Mouse (Mus musculus): Measurements from ENCODE around the gene Pde8a. TPM values are rescaled to one million over a fixed set of nuclear protein-coding genes. Genes with fewer than 3 reads are reported as not detected.

Pde8a gene
- polyA plus RNA-seq, 1 experiment from 2014 or later, result 3.5 TPM

DNA sequence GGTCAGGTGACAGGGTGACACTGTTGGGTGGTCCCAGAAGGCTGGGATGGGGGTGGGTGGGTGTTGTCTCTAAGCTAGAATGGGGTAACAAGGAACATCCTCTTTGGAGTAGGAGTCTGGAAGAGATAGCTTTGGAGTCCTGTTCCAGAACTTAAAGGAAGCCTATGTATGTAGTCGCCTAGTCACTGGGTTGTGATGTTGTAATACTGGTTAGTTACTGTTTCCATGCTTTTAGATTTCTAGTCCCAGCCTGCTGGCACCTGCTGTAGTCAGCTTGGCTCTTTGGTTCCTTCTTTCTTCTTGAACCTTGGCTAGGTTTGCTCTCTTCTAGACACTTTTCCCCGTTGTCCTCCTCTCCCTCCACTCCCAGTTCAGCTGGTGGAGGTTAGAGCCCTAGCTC is 21.7 kb downstream of the Pde8a start:
- DNase-seq (ENCODE audit: low spot score), result no peak
- 71% methylated on average over 2 of the region's 2 CpGs for WGBS
- ATAC-seq (ENCODE audit: insufficient number of reproducible peaks, low FRiP score, low TSS enrichment, low read depth), result no peak
- no peak overlapping the region for H3K4me2 ChIP-seq (ENCODE audit: low read depth, severe bottlenecking)
- H3K4me3 ChIP-seq (ENCODE audit: low read depth, low read length), result no peak overlapping the region
- no peaks in the 10 kb centered on the region for H3K36me3 ChIP-seq (ENCODE audit: control insufficient read depth, insufficient read depth, low read length)
- no peaks in the 10 kb centered on the region for H3K9me3 ChIP-seq (ENCODE audit: control insufficient read depth, low read length)
- no peaks in the 10 kb centered on the region for H3K27me3 ChIP-seq (ENCODE audit: control insufficient read depth, insufficient read depth, low read length)
- H3K27ac ChIP-seq (replicated peaks; ENCODE audit: low read depth, low read length), result no peak overlapping the region
- H3K9ac ChIP-seq (ENCODE audit: low read length), result no peak overlapping the region
- H3K4me1 ChIP-seq (ENCODE audit: control insufficient read depth, insufficient read depth, low read length), result no peaks in the 10 kb centered on the region

- Histone ChIP-seq H3K4me2 (ENCODE audit: low read depth, severe bottlenecking) (no peak overlapping the region), H3K4me1 (ENCODE audit: control insufficient read depth, insufficient read depth, low read length) (no peaks in the 10 kb centered on the region), H3K9ac (ENCODE audit: low read length) (no peak overlapping the region), H3K4me3 (ENCODE audit: low read depth, low read length) (no peak overlapping the region), H3K27me3 (ENCODE audit: control insufficient read depth, insufficient read depth, low read length) (no peaks in the 10 kb centered on the region), H3K27ac (replicated peaks; ENCODE audit: low read depth, low read length) (no peak overlapping the region), H3K36me3 (ENCODE audit: control insufficient read depth, insufficient read depth, low read length) (no peaks in the 10 kb centered on the region), H3K9me3 (ENCODE audit: control insufficient read depth, low read length) (no peaks in the 10 kb centered on the region)
- ATAC-seq (ENCODE audit: insufficient number of reproducible peaks, low FRiP score, low TSS enrichment, low read depth) (no peak), DNase-seq (ENCODE audit: low spot score) (no peak)
- WGBS, result 72% methylated on average over 4 of the region's 4 CpGs
Observed at GRCm38 (mm10) chr7:81235600-81236223, 22.3 kb downstream of the Pde8a start.

DNA sequence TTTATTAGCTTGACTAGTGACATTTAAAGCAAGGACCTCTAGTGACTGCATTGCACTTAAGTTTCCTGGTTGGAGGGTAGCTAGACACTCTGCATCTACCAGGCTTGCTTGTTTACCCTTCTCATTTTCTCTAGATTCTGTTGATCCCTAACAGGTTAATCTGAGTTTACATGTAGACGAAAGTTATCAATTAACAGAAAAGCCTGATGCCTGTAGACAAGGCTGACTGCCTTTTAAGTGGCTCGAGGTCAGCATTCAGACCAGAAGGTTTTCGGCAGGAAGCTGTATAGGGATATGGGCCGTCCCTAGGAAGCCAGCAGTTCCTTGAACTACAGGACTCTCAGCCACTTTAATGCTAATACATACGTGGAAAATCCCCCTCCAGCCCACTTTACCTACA is 30.0 kb downstream of the Pde8a start:
- no peaks in the 10 kb centered on the region for H3K4me1 ChIP-seq (ENCODE audit: control insufficient read depth, insufficient read depth, low read length)
- H3K36me3 ChIP-seq (ENCODE audit: control insufficient read depth, insufficient read depth, low read length), result no peaks in the 10 kb centered on the region
- DNase-seq (ENCODE audit: low spot score) (no peak), ATAC-seq (ENCODE audit: insufficient number of reproducible peaks, low FRiP score, low TSS enrichment, low read depth) (no peak)
- no peaks in the 10 kb centered on the region for H3K9me3 ChIP-seq (ENCODE audit: control insufficient read depth, low read length)
- H3K27me3 ChIP-seq (ENCODE audit: control insufficient read depth, insufficient read depth, low read length), result no peaks in the 10 kb centered on the region
- H3K4me3 ChIP-seq (ENCODE audit: low read depth, low read length), result no peak overlapping the region
- H3K9ac ChIP-seq (ENCODE audit: low read length), result no peak overlapping the region
- no peak overlapping the region for H3K4me2 ChIP-seq (ENCODE audit: low read depth, severe bottlenecking)
- no peak overlapping the region for H3K27ac ChIP-seq (replicated peaks; ENCODE audit: low read depth, low read length)
- 69% methylated on average over 5 of the region's 5 CpGs for WGBS

- Histone ChIP-seq H3K4me3 (ENCODE audit: low read depth, low read length) (no peak overlapping the region), H3K4me1 (ENCODE audit: control insufficient read depth, insufficient read depth, low read length) (no peaks in the 10 kb centered on the region), H3K9ac (ENCODE audit: low read length) (no peak overlapping the region), H3K4me2 (ENCODE audit: low read depth, severe bottlenecking) (no peak overlapping the region), H3K36me3 (ENCODE audit: control insufficient read depth, insufficient read depth, low read length) (no peaks in the 10 kb centered on the region), H3K27me3 (ENCODE audit: control insufficient read depth, insufficient read depth, low read length) (no peaks in the 10 kb centered on the region), H3K27ac (replicated peaks; ENCODE audit: low read depth, low read length) (no peak overlapping the region), H3K9me3 (ENCODE audit: control insufficient read depth, low read length) (no peaks in the 10 kb centered on the region)
- ATAC-seq (ENCODE audit: insufficient number of reproducible peaks, low FRiP score, low TSS enrichment, low read depth) (no peak), DNase-seq (ENCODE audit: low spot score) (no peak)
- WGBS, result 93% methylated on average over 3 of the region's 3 CpGs
Observed at GRCm38 (mm10) chr7:81249854-81250279, 36.5 kb downstream of the Pde8a start.

- Histone ChIP-seq H3K4me2 (ENCODE audit: low read depth, severe bottlenecking) (no peak overlapping the region), H3K27me3 (ENCODE audit: control insufficient read depth, insufficient read depth, low read length) (no peaks in the 10 kb centered on the region), H3K9me3 (ENCODE audit: control insufficient read depth, low read length) (no peaks in the 10 kb centered on the region), H3K27ac (replicated peaks; ENCODE audit: low read depth, low read length) (no peak overlapping the region), H3K4me1 (ENCODE audit: control insufficient read depth, insufficient read depth, low read length) (no peaks in the 10 kb centered on the region), H3K4me3 (ENCODE audit: low read depth, low read length) (no peak overlapping the region), H3K36me3 (ENCODE audit: control insufficient read depth, insufficient read depth, low read length) (no peaks in the 10 kb centered on the region), H3K9ac (ENCODE audit: low read length) (no peak overlapping the region)
- no peak for ATAC-seq (ENCODE audit: insufficient number of reproducible peaks, low FRiP score, low TSS enrichment, low read depth)
- WGBS, result 82% methylated on average over 6 of the region's 6 CpGs
- no peak for DNase-seq (ENCODE audit: low spot score)
Observed at GRCm38 (mm10) chr7:81250601-81251000, 37.2 kb downstream of the Pde8a start.

- WGBS, result 96% methylated on average over 2 of the region's 2 CpGs
- Histone ChIP-seq H3K27ac (replicated peaks; ENCODE audit: low read depth, low read length) (no peak overlapping the region), H3K4me3 (ENCODE audit: low read depth, low read length) (no peak overlapping the region), H3K4me1 (ENCODE audit: control insufficient read depth, insufficient read depth, low read length) (no peaks in the 10 kb centered on the region), H3K36me3 (ENCODE audit: control insufficient read depth, insufficient read depth, low read length) (no peaks in the 10 kb centered on the region), H3K9ac (ENCODE audit: low read length) (no peak overlapping the region), H3K27me3 (ENCODE audit: control insufficient read depth, insufficient read depth, low read length) (no peaks in the 10 kb centered on the region), H3K9me3 (ENCODE audit: control insufficient read depth, low read length) (no peaks in the 10 kb centered on the region), H3K4me2 (ENCODE audit: low read depth, severe bottlenecking) (no peak overlapping the region)
- no peak for DNase-seq (ENCODE audit: low spot score)
- ATAC-seq (ENCODE audit: insufficient number of reproducible peaks, low FRiP score, low TSS enrichment, low read depth), result no peak
Observed at GRCm38 (mm10) chr7:81251521-81251920, 38.1 kb downstream of the Pde8a start.

- Histone ChIP-seq H3K4me2 (ENCODE audit: low read depth, severe bottlenecking) (no peak overlapping the region), H3K27ac (replicated peaks; ENCODE audit: low read depth, low read length) (no peak overlapping the region), H3K4me1 (ENCODE audit: control insufficient read depth, insufficient read depth, low read length) (no peaks in the 10 kb centered on the region), H3K9ac (ENCODE audit: low read length) (no peak overlapping the region), H3K27me3 (ENCODE audit: control insufficient read depth, insufficient read depth, low read length) (no peaks in the 10 kb centered on the region), H3K4me3 (ENCODE audit: low read depth, low read length) (no peak overlapping the region), H3K36me3 (ENCODE audit: control insufficient read depth, insufficient read depth, low read length) (no peaks in the 10 kb centered on the region), H3K9me3 (ENCODE audit: control insufficient read depth, low read length) (no peaks in the 10 kb centered on the region)
- WGBS, result 84% methylated on average over 11 of the region's 11 CpGs
- DNase-seq (ENCODE audit: low spot score), result no peak
- ATAC-seq (ENCODE audit: insufficient number of reproducible peaks, low FRiP score, low TSS enrichment, low read depth), result no peak
Observed at GRCm38 (mm10) chr7:81253317-81253716, 39.9 kb downstream of the Pde8a start.

DNA sequence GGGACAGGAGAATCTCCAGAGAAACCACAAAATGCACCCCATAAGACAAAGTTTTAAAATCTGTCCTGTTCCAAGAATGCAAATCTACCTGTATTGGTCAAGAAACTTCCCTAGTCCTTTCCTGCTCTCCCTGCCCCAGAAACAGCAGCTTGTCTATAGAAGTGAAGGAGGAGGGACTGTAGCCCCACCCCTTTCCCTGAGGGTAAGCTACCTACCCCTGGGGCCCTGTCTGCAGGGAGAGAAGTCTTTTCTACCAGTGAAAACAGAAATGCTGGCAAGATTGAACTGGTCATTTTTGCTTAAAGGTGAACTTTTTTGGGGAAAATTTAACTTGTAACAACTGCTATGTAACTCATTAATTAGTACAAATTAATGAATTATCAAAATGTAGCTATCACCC is 41.2 kb downstream of the Pde8a start:
- ATAC-seq (ENCODE audit: insufficient number of reproducible peaks, low FRiP score, low TSS enrichment, low read depth) (no peak), DNase-seq (ENCODE audit: low spot score) (no peak)
- Histone ChIP-seq H3K27ac (replicated peaks; ENCODE audit: low read depth, low read length) (no peak overlapping the region), H3K9me3 (ENCODE audit: control insufficient read depth, low read length) (no peaks in the 10 kb centered on the region), H3K4me1 (ENCODE audit: control insufficient read depth, insufficient read depth, low read length) (no peaks in the 10 kb centered on the region), H3K27me3 (ENCODE audit: control insufficient read depth, insufficient read depth, low read length) (no peaks in the 10 kb centered on the region), H3K4me3 (ENCODE audit: low read depth, low read length) (no peak overlapping the region), H3K9ac (ENCODE audit: low read length) (no peak overlapping the region), H3K36me3 (ENCODE audit: control insufficient read depth, insufficient read depth, low read length) (no peaks in the 10 kb centered on the region), H3K4me2 (ENCODE audit: low read depth, severe bottlenecking) (no peak overlapping the region)

DNA sequence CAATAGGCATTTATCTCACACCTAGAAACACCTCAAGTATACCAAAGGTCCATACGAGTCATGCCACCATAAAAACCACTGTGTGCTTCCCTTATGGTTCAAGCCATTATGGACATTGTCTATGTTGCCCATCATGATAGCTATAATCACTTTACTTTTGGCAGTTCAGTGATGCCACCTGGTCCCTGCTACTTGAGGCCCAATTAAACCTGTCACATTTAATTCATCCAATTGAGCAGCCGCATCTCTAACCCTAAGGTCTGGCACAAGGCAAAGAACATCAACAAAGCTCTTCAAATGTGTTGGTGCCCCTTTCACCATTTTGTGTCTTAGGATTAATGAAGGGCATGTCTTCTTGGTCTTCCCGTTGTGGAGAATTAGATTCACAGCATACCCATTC is 42.1 kb downstream of the Pde8a start:
- DNase-seq (ENCODE audit: low spot score) (no peak), ATAC-seq (ENCODE audit: insufficient number of reproducible peaks, low FRiP score, low TSS enrichment, low read depth) (no peak)
- Histone ChIP-seq H3K9ac (ENCODE audit: low read length) (no peak overlapping the region), H3K4me1 (ENCODE audit: control insufficient read depth, insufficient read depth, low read length) (no peaks in the 10 kb centered on the region), H3K27ac (replicated peaks; ENCODE audit: low read depth, low read length) (no peak overlapping the region), H3K4me3 (ENCODE audit: low read depth, low read length) (no peak overlapping the region), H3K27me3 (ENCODE audit: control insufficient read depth, insufficient read depth, low read length) (no peaks in the 10 kb centered on the region), H3K9me3 (ENCODE audit: control insufficient read depth, low read length) (no peaks in the 10 kb centered on the region), H3K36me3 (ENCODE audit: control insufficient read depth, insufficient read depth, low read length) (no peaks in the 10 kb centered on the region), H3K4me2 (ENCODE audit: low read depth, severe bottlenecking) (no peak overlapping the region)
- 82% methylated on average over 3 of the region's 3 CpGs for WGBS
